Mouse (Mus musculus): ENCODE measurements around the gene Ltc4s. TPM values are rescaled to one million over a fixed set of nuclear protein-coding genes. Genes with fewer than 3 reads are reported as not detected.

Ltc4s gene
- polyA plus RNA-seq, 1 experiment from 2014 or later = 1.2 TPM

GRCm38 (mm10) chr11:50192278-50192677, 46.1 kb downstream of the Ltc4s start:
- WGBS = 90% methylated on average over 3 of the region's 3 CpGs
- H3K9me3 ChIP-seq (ENCODE audit: control insufficient read depth, low read length) = no peaks in the 10 kb centered on the region
- no peak overlapping the region for H3K4me2 ChIP-seq (ENCODE audit: low read depth)
- ATAC-seq (ENCODE audit: insufficient read depth, low FRiP score, low TSS enrichment) (no peak), DNase-seq (ENCODE audit: low spot score) (no peak)
- H3K27ac ChIP-seq (ENCODE audit: low read depth, low read length) = no peak overlapping the region
- H3K4me3 ChIP-seq (ENCODE audit: low read depth, low read length) = no peak overlapping the region
- H3K27me3 ChIP-seq (ENCODE audit: control insufficient read depth, insufficient read depth, low read length) = no peaks in the 10 kb centered on the region
- H3K4me1 ChIP-seq (ENCODE audit: control insufficient read depth, insufficient read depth, low read length) = no peaks in the 10 kb centered on the region
- no peak overlapping the region for H3K9ac ChIP-seq (ENCODE audit: low read length)
- 0 out of 2 replicates have a peak, but pooled peaks cover 2% of the 10 kb centered on the region for H3K36me3 ChIP-seq (ENCODE audit: control insufficient read depth, insufficient read depth, low read length)

GRCm38 (mm10) chr11:50190362-50190761, 48.1 kb downstream of the Ltc4s start:
- ATAC-seq (ENCODE audit: insufficient read depth, low FRiP score, low TSS enrichment) (no peak), DNase-seq (ENCODE audit: low spot score) (no peak)
- Histone ChIP-seq H3K27ac (ENCODE audit: low read depth, low read length) (no peak overlapping the region), H3K4me3 (ENCODE audit: low read depth, low read length) (no peak overlapping the region), H3K4me1 (ENCODE audit: control insufficient read depth, insufficient read depth, low read length) (no peaks in the 10 kb centered on the region), H3K36me3 (ENCODE audit: control insufficient read depth, insufficient read depth, low read length) (no peaks in the 10 kb centered on the region), H3K9me3 (ENCODE audit: control insufficient read depth, low read length) (no peaks in the 10 kb centered on the region), H3K9ac (ENCODE audit: low read length) (no peak overlapping the region), H3K27me3 (ENCODE audit: control insufficient read depth, insufficient read depth, low read length) (no peaks in the 10 kb centered on the region), H3K4me2 (ENCODE audit: low read depth) (no peak overlapping the region)
- WGBS = 93% methylated on average over 4 of the region's 4 CpGs

- ATAC-seq (ENCODE audit: insufficient read depth, low FRiP score, low TSS enrichment) (no peak), DNase-seq (ENCODE audit: low spot score) (no peak)
- Histone ChIP-seq H3K9me3 (ENCODE audit: control insufficient read depth, low read length) (no peaks in the 10 kb centered on the region), H3K27ac (ENCODE audit: low read depth, low read length) (no peak overlapping the region), H3K27me3 (ENCODE audit: control insufficient read depth, insufficient read depth, low read length) (no peaks in the 10 kb centered on the region), H3K4me3 (ENCODE audit: low read depth, low read length) (no peak overlapping the region), H3K4me2 (ENCODE audit: low read depth) (no peak overlapping the region), H3K36me3 (ENCODE audit: control insufficient read depth, insufficient read depth, low read length) (no peaks in the 10 kb centered on the region; the same call in 1 of the 2 replicates), H3K4me1 (ENCODE audit: control insufficient read depth, insufficient read depth, low read length) (no peaks in the 10 kb centered on the region), H3K9ac (ENCODE audit: low read length) (no peak overlapping the region)
- 77% methylated on average over 7 of the region's 7 CpGs for WGBS
Observed at GRCm38 (mm10) chr11:50188682-50189081, 49.7 kb downstream of the Ltc4s start.

Small RNA genes lying within 50 kb of the gene (microRNA-seq; reads per million reads assigned to microRNA genes)
- not detected for gene Mir6919

Other genes with a start within 250 kb of the Ltc4s start
- 79.0 and 80.0 TPM in 2 replicates for gene Rnf130, start 213.3 kb downstream of the Ltc4s start, polyA plus RNA-seq (2014; fragmentation: Nextera tagmentation; extraction: Ambion mirVana)
- gene Tbc1d9b, start 107.2 kb downstream of the Ltc4s start, polyA plus RNA-seq (2014; fragmentation: Nextera tagmentation; extraction: Ambion mirVana) = 33.1 and 34.7 TPM in 2 replicates
- 23.7 and 24.9 TPM in 2 replicates for gene Mrnip, start 64.2 kb downstream of the Ltc4s start, polyA plus RNA-seq (2014; fragmentation: Nextera tagmentation; extraction: Ambion mirVana)
- 185 and 210 TPM in 2 replicates for gene Sqstm1, start 27.8 kb downstream of the Ltc4s start, polyA plus RNA-seq (2014; fragmentation: Nextera tagmentation; extraction: Ambion mirVana)
- 23.2 and 25.1 TPM in 2 replicates for gene Mgat4b, start 27.7 kb downstream of the Ltc4s start, polyA plus RNA-seq (2014; fragmentation: Nextera tagmentation; extraction: Ambion mirVana)
- 10.7 and 11.1 TPM in 2 replicates for gene Maml1, start 53.7 kb upstream of the Ltc4s start, polyA plus RNA-seq (2014; fragmentation: Nextera tagmentation; extraction: Ambion mirVana)
- 240 and 252 TPM in 2 replicates for gene Canx, start 87.1 kb upstream of the Ltc4s start, polyA plus RNA-seq (2014; fragmentation: Nextera tagmentation; extraction: Ambion mirVana)
- gene Cby3, start 115.8 kb upstream of the Ltc4s start, polyA plus RNA-seq (2014; fragmentation: Nextera tagmentation; extraction: Ambion mirVana) = not detected in 2 replicates
- 840 and 876 TPM in 2 replicates for gene Hnrnph1, start 138.4 kb upstream of the Ltc4s start, polyA plus RNA-seq (2014; fragmentation: Nextera tagmentation; extraction: Ambion mirVana)
- 26.0 and 28.0 TPM in 2 replicates for gene Rufy1, start 192.5 kb upstream of the Ltc4s start, polyA plus RNA-seq (2014; fragmentation: Nextera tagmentation; extraction: Ambion mirVana)

Data from neural tube, embryonic 11.5 days (tissue).